Mouse (Mus musculus): ENCODE results near the gene Ddi2. TPM values are rescaled to one million over a fixed set of nuclear protein-coding genes. Genes with fewer than 3 reads are reported as not detected.

Ddi2 gene
- polyA plus RNA-seq, 1 experiment from 2014 or later, result 21.5 TPM

GRCm38 (mm10) chr4:141755375-141755930 lies 32.2 kb upstream of the Ddi2 start:
- no peak for ATAC-seq (ENCODE audit: insufficient read depth)
- no peaks in the 10 kb centered on the region for H3K36me3 ChIP-seq (ENCODE audit: insufficient read depth)
- 84% methylated on average over 19 of the region's 19 CpGs for WGBS
- H3K4me1 ChIP-seq (ENCODE audit: insufficient read depth), result no peaks in the 10 kb centered on the region
- DNase-seq, result no peak
- no peak for TF ChIP-seq CTCF (IDR thresholded peaks at IDR 0.05; ENCODE audit: low read depth)
- H3K9me3 ChIP-seq (ENCODE audit: low read depth, low read length), result no peaks in the 10 kb centered on the region
- no peak overlapping the region for H3K4me2 ChIP-seq
- no peak overlapping the region for H3K4me3 ChIP-seq (ENCODE audit: low read depth, low read length)
- no peak overlapping the region for H3K9ac ChIP-seq
- H3K27ac ChIP-seq (ENCODE audit: low read depth), result no peak overlapping the region
- H3K27me3 ChIP-seq (ENCODE audit: insufficient read depth, low read length), result no peaks in the 10 kb centered on the region

GRCm38 (mm10) chr4:141752076-141752421 lies 28.8 kb upstream of the Ddi2 start:
- Histone ChIP-seq H3K9ac (no peak overlapping the region), H3K4me3 (ENCODE audit: low read depth, low read length) (no peak overlapping the region), H3K27me3 (ENCODE audit: insufficient read depth, low read length) (peaks cover 2% of the 10 kb centered on the region; the same call in 1 of the 2 replicates), H3K4me2 (no peak overlapping the region), H3K4me1 (ENCODE audit: insufficient read depth) (no peaks in the 10 kb centered on the region), H3K9me3 (ENCODE audit: low read depth, low read length) (no peaks in the 10 kb centered on the region), H3K27ac (ENCODE audit: low read depth) (peak overlapping the region; percentile 71), H3K36me3 (ENCODE audit: insufficient read depth) (no peaks in the 10 kb centered on the region)
- ATAC-seq (ENCODE audit: insufficient read depth), result peak; percentile 78
- DNase-seq, result peak; percentile 56
- no peak for TF ChIP-seq CTCF (IDR thresholded peaks at IDR 0.05; ENCODE audit: low read depth)
- 1% methylated on average over 4 of the region's 4 CpGs for WGBS

GRCm38 (mm10) chr4:141751419-141752075 lies 28.3 kb upstream of the Ddi2 start:
- no peaks in the 10 kb centered on the region for H3K4me1 ChIP-seq (ENCODE audit: insufficient read depth)
- peak; percentile 50 for ATAC-seq (ENCODE audit: insufficient read depth)
- no peak overlapping the region for H3K4me2 ChIP-seq
- no peak for DNase-seq
- TF ChIP-seq CTCF (IDR thresholded peaks at IDR 0.05; ENCODE audit: low read depth), result no peak
- H3K4me3 ChIP-seq (ENCODE audit: low read depth, low read length), result no peak overlapping the region
- no peaks in the 10 kb centered on the region for H3K36me3 ChIP-seq (ENCODE audit: insufficient read depth)
- H3K9me3 ChIP-seq (ENCODE audit: low read depth, low read length), result no peaks in the 10 kb centered on the region
- 29% methylated on average over 4 of the region's 4 CpGs for WGBS
- H3K27me3 ChIP-seq (ENCODE audit: insufficient read depth, low read length), result peaks cover 6% of the 10 kb centered on the region; the same call in 1 of the 2 replicates
- H3K9ac ChIP-seq, result no peak overlapping the region
- H3K27ac ChIP-seq (ENCODE audit: low read depth), result peak overlapping the region; percentile 71; the same call in 1 of the 2 replicates

GRCm38 (mm10) chr4:141750826-141751225 lies 27.6 kb upstream of the Ddi2 start:
- ATAC-seq (ENCODE audit: insufficient read depth), result no peak
- Histone ChIP-seq H3K27ac (ENCODE audit: low read depth) (peak overlapping the region; percentile 33), H3K36me3 (ENCODE audit: insufficient read depth) (no peaks in the 10 kb centered on the region), H3K9ac (no peak overlapping the region), H3K4me1 (ENCODE audit: insufficient read depth) (no peaks in the 10 kb centered on the region), H3K27me3 (ENCODE audit: insufficient read depth, low read length) (peaks cover 6% of the 10 kb centered on the region; the same call in 1 of the 2 replicates), H3K4me2 (no peak overlapping the region), H3K4me3 (ENCODE audit: low read depth, low read length) (no peak overlapping the region), H3K9me3 (ENCODE audit: low read depth, low read length) (no peaks in the 10 kb centered on the region)
- TF ChIP-seq CTCF (IDR thresholded peaks at IDR 0.05; ENCODE audit: low read depth), result no peak
- WGBS, result 38% methylated on average over 3 of the region's 3 CpGs
- DNase-seq, result no peak

- no peak for DNase-seq
- Histone ChIP-seq H3K27ac (ENCODE audit: low read depth) (no peak overlapping the region), H3K4me1 (ENCODE audit: insufficient read depth) (no peaks in the 10 kb centered on the region), H3K9me3 (ENCODE audit: low read depth, low read length) (no peaks in the 10 kb centered on the region), H3K36me3 (ENCODE audit: insufficient read depth) (no peaks in the 10 kb centered on the region), H3K4me3 (ENCODE audit: low read depth, low read length) (no peak overlapping the region), H3K27me3 (ENCODE audit: insufficient read depth, low read length) (peaks cover 6% of the 10 kb centered on the region; the same call in 1 of the 2 replicates), H3K4me2 (no peak overlapping the region), H3K9ac (no peak overlapping the region)
- ATAC-seq (ENCODE audit: insufficient read depth), result no peak
- 28% methylated on average over 11 of the region's 11 CpGs for WGBS
- no peak for TF ChIP-seq CTCF (IDR thresholded peaks at IDR 0.05; ENCODE audit: low read depth)
Observed at GRCm38 (mm10) chr4:141749557-141749956, 26.3 kb upstream of the Ddi2 start.

- no peak within 1 kb of the TSS for H3K9ac ChIP-seq
- H3K4me2 ChIP-seq, result no peak within 1 kb of the TSS
- H3K27ac ChIP-seq (ENCODE audit: low read depth), result no peak within 1 kb of the TSS
- no peak for DNase-seq
- no peaks in the 10 kb centered on the region for H3K4me1 ChIP-seq (ENCODE audit: insufficient read depth)
- peaks cover 6% of the 10 kb centered on the region; the same call in 1 of the 2 replicates for H3K27me3 ChIP-seq (ENCODE audit: insufficient read depth, low read length)
- WGBS, result 22% methylated on average over 25 of the region's 25 CpGs
- no peaks in the 10 kb centered on the region for H3K36me3 ChIP-seq (ENCODE audit: insufficient read depth)
- TF ChIP-seq CTCF (IDR thresholded peaks at IDR 0.05; ENCODE audit: low read depth), result no peak
- H3K4me3 ChIP-seq (ENCODE audit: low read depth, low read length), result no peak within 1 kb of the TSS
- 0 out of 2 replicates have a peak, but pooled peaks have one; percentile 35 for ATAC-seq (ENCODE audit: insufficient read depth)
- no peaks in the 10 kb centered on the region for H3K9me3 ChIP-seq (ENCODE audit: low read depth, low read length)
Observed at GRCm38 (mm10) chr4:141746578-141747346, 23.5 kb upstream of the Ddi2 start, which contains the start of gene Agmat. Gene Agmat, plus strand, starts transcription at chr4:141746672.

DNA sequence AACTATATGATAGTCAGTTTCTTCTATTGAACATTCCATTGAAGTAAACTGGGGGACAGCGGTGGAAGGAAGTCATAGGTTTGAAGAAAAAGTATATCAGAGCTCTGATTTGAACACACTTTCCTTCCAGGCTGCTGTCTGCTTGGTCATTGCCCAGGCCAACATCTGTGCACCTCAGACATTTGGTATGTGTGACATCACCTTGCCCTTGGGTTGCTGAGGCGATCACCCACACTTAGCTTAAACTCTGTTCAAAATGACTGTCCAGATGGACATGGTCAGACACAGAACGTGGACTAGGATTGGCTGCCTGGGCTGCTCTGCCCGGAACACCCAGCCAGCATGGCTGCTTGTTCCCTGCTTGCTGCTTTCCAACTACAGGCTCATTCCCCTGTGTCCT lies 19.2 kb upstream of the Ddi2 start:
- H3K9ac ChIP-seq, result no peak overlapping the region
- H3K9me3 ChIP-seq (ENCODE audit: low read depth, low read length), result no peaks in the 10 kb centered on the region
- 73% methylated on average over 4 of the region's 4 CpGs for WGBS
- no peak for DNase-seq
- no peak for TF ChIP-seq CTCF (IDR thresholded peaks at IDR 0.05; ENCODE audit: low read depth)
- H3K27ac ChIP-seq (ENCODE audit: low read depth), result no peak overlapping the region
- H3K4me3 ChIP-seq (ENCODE audit: low read depth, low read length), result no peak overlapping the region
- H3K27me3 ChIP-seq (ENCODE audit: insufficient read depth, low read length), result peaks cover 6% of the 10 kb centered on the region; the same call in 1 of the 2 replicates
- no peaks in the 10 kb centered on the region for H3K4me1 ChIP-seq (ENCODE audit: insufficient read depth)
- no peak overlapping the region for H3K4me2 ChIP-seq
- ATAC-seq (ENCODE audit: insufficient read depth), result no peak
- no peaks in the 10 kb centered on the region for H3K36me3 ChIP-seq (ENCODE audit: insufficient read depth)

Data from lung, embryonic 14.5 days (tissue).